Mouse (Mus musculus): ENCODE data around the gene Mrps10. TPM values are rescaled to one million over a fixed set of nuclear protein-coding genes. Genes with fewer than 3 reads are reported as not detected.

Gene Mrps10
- total RNA-seq, 2 experiments from 2014 or later, result 31.5 to 33.2 TPM

DNA sequence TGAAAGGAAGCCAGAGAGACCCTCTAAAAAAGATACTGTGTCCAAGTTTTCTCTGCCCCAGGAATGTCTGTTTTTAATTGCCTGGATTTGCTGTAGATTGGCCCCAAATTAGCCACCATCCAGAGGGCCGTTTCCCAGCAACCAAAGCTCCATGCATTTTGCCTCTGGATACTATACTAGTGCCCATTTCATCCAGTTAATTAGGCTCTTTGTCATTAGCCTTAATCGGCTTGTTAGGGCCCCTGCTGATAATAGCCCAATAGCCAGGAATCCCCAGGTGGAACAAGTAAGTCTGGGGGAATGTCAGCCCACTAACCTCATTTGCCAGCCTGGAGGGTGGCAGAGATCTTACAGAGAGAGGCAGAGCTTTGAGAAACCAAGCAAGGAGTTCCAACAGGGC is 35.3 kb upstream of the Mrps10 start:
- no peak overlapping the region for H3K27ac ChIP-seq
- no peak for TF ChIP-seq CTCF (IDR thresholded peaks at IDR 0.05)
- intact Hi-C loops (cut with DNase I), result loop anchor here (5.0 kb wide), 1 partner anchor 296 kb away; no protein-coding TSS in a partner anchor
- DNase-seq, result no peak
- H3K4me3 ChIP-seq, result no peak overlapping the region

DNA sequence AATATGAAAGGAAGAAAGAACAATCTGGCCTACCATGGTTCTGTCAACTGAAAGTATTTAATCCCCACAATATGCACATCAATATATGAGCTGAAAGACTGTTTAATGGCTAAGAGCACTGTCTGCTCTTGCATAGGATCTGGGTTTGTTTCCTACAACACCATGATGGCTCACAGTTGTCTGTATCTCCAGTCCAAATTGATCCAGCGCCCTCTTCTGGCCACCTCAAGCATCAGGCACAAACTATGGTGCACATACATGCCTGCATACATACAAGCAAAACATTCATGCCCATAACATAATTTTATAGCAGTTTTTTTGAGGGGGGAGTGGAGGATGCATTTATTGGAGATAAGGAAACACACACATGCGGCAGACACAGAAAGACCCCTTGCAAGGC is 25.6 kb upstream of the Mrps10 start:
- TF ChIP-seq CTCF (IDR thresholded peaks at IDR 0.05), result no peak
- DNase-seq, result no peak
- intact Hi-C loops (cut with DNase I), result no loop called here

DNA sequence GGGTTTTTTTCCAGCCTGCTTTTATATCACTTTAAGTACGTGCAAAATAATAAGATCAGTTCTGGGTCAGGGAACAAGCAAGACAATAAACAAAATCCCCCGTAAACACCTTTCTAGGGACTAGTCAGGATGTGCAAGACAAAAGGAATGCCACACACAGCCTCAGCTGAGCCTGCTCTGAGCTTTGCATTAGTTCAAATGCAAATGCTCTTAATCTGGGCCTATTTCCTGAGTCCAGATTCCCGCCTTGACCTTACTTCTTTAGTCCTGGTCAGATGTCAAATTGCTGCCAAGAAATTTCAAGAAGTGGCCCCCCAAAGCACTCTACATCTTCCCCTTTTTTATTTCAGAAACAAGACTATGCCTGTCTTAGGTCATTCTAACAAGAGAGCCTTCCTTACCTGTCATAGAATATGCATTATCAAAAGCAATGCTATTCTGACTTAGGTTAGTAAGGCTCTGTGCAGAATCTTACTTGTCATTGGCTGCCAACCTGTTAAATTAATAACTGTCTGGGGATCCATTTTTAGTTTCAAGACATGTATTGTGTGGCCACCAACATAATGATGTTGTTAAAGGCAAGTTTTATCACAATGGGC is 18.9 kb upstream of the Mrps10 start:
- no peak for DNase-seq
- Histone ChIP-seq H3K4me3 (no peak overlapping the region), H3K27ac (no peak overlapping the region)
- intact Hi-C loops (cut with DNase I), result no loop called here
- TF ChIP-seq CTCF (IDR thresholded peaks at IDR 0.05), result no peak

More for the DNA sequence above, 25.6 kb upstream of the Mrps10 start:
- Histone ChIP-seq H3K4me3 (no peak overlapping the region), H3K27ac (no peak overlapping the region)

DNA sequence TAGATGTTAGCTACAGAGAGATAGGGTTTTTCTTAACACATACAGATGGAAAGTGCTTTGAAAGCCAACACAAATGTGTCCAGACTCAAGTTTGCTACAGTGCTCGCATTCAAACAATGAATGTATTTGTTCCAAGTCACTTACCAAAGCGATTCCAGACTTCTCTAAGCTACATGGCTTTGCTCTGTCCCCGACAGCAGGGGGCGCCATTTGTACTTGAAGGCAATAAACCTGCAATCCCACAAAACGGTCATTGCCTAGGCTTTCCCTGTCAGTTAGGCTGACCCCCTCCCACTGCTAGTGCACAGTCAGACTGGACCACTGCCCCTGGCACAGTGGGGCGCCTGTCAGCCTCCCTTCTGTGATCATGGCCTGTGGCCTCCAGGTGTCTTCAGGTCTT is 8.7 kb upstream of the Mrps10 start:
- DNase-seq, result peak; percentile 62
- Histone ChIP-seq H3K27ac (no peak overlapping the region), H3K4me3 (no peak overlapping the region)
- intact Hi-C loops (cut with DNase I), result loop anchor here (10.0 kb wide), 1 partner anchor 335 kb away; the partner anchor contains the start of genes Gm21981 and Prickle4
- TF ChIP-seq CTCF (IDR thresholded peaks at IDR 0.05), result peak; percentile 62

DNA sequence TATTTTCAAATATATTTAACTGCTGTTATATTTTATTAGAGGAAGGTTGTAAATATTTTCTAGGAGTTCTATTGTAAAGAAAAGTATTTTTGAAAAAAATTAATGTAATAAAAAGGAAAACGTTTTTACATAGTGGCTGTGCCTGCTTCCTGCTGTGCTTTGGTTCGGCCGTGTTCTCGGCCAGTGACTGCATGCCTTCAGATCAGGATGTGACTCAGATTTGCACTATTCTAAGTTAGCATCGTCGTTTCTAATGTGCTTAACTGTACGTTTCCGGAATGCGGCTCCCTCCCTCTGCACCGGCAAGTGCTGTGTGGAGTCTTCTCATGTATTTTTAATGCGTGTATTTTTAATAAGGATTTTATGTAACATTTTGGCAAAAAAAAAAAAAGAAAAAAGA is 7.3 kb upstream of the Mrps10 start:
- intact Hi-C loops (cut with DNase I), result loop anchor here (10.0 kb wide), 1 partner anchor 333 kb away; the partner anchor contains the start of genes Gm21981 and Prickle4
- Histone ChIP-seq H3K27ac (no peak overlapping the region), H3K4me3 (no peak overlapping the region)
- DNase-seq, result no peak
- TF ChIP-seq CTCF (IDR thresholded peaks at IDR 0.05), result no peak

DNA sequence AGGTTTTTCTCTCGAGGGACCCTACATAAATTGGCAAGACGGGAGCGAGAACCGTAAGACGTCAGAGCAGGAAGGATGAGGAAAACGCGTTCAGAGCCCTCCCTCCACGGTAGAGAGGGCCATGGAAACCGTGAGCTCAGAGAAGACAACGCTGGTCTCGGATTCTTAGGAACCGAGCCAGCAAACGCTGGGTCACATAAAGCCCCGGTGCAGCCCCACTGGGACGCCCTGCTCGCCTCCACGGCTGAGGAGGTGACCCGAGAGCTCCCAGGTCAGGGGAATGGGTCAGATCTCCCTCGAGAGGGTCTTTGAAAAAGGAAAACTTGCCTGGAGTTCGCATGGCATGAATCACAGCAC is 378 bp downstream of the Mrps10 start:
- intact Hi-C loops (cut with DNase I), result loop anchor here (10.0 kb wide), 1 partner anchor 326 kb away; the partner anchor contains the start of genes Gm21981 and Prickle4
- peak overlapping the region; percentile 96 for H3K4me3 ChIP-seq
- peak; percentile 37 for DNase-seq
- TF ChIP-seq CTCF (IDR thresholded peaks at IDR 0.05), result no peak
- peak overlapping the region; percentile 85 for H3K27ac ChIP-seq

DNA sequence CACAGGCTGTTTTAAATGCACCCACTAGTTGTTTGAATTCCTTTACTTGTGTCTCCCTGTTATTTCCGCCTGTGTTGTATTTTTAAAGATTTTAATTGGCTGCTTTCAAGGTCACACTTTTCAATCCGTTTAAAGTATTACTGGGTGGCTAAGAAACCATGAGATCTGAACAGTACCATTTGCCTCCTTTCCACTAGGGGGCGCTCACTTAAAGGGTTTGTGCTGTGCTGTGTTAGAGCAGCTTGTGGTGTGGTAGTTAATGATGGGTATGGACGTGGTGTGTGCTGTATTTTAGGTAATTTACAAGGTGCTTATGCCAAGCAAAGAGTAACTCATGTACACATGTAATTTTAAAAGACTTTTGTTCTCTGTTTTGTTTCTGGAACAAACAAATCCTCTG is 2.8 kb downstream of the Mrps10 start:
- DNase-seq, result peak; percentile 54
- no peak overlapping the region for H3K27ac ChIP-seq
- H3K4me3 ChIP-seq, result no peak overlapping the region
- intact Hi-C loops (cut with DNase I), result no loop called here
- TF ChIP-seq CTCF (IDR thresholded peaks at IDR 0.05), result peak; percentile 79

DNA sequence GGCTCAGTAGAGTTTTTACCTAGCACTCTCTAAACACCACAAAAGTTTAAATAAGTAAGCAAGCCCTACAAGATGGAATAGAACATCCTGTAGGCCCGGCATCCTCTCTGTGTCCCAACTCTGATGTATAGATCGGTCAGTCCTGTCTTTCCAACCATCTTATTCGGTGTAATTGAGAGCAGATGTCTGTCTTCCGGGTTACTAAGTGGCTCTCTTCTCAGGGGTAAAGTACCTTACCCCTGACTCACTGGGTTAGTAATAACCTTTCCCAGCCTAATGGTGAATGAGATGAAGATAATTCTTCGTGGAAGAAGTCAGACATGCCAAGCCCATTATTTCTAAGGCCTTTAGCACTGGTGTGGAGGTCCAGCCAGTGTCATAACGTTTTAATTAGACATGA is 5.3 kb downstream of the Mrps10 start:
- Histone ChIP-seq H3K27ac (no peak overlapping the region), H3K4me3 (no peak overlapping the region)
- no peak for DNase-seq
- TF ChIP-seq CTCF (IDR thresholded peaks at IDR 0.05), result no peak
- intact Hi-C loops (cut with DNase I), result no loop called here

DNA sequence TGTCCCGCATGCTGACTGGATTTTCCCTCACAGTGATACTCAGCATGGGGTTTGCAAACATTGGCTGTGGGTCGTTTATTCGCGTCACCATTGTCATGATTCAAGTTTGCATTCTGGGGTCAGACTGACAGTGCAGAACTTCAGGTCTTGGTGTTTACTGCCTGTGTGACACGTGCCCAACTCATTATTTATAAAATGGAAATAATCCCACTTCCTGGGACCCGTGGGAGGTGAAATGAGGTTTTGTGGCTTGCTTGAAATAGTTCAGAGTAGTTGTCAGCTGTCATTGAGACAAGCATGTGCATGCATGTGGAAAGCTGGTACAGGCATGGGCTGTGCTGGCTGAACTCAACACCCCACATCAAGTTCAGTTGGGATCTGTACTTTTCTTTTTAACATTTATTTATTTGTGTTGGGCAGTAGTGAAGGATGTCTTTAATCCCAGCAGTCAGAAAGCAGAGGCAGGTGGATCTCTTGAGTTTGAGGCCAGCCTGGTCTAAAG is 8.1 kb downstream of the Mrps10 start:
- Histone ChIP-seq H3K27ac (no peak overlapping the region), H3K4me3 (no peak overlapping the region)
- no peak for TF ChIP-seq CTCF (IDR thresholded peaks at IDR 0.05)
- intact Hi-C loops (cut with DNase I), result no loop called here
- no peak for DNase-seq

DNA sequence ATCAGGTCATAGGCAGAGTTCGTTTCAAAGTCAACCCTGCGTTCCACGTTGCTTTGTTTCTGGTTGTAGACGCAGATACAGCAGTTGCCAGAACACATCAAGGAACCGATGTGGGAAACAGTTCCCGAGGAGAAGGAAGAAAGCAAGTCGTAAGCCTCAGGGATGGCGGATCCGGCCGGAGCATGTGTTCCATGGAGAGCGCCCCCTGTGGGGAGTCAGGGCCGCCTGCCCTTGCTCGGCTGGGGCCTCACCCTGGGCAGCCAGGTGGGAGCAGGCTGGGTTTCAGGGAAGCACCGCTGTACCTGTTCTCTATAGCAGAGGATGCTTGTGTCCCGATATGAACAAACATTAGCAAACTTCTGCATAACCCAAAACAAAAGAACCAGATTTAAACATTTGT is 9.4 kb downstream of the Mrps10 start:
- Histone ChIP-seq H3K27ac (no peak overlapping the region), H3K4me3 (no peak overlapping the region)
- no peak for TF ChIP-seq CTCF (IDR thresholded peaks at IDR 0.05)
- DNase-seq, result no peak
- intact Hi-C loops (cut with DNase I), result no loop called here

DNA sequence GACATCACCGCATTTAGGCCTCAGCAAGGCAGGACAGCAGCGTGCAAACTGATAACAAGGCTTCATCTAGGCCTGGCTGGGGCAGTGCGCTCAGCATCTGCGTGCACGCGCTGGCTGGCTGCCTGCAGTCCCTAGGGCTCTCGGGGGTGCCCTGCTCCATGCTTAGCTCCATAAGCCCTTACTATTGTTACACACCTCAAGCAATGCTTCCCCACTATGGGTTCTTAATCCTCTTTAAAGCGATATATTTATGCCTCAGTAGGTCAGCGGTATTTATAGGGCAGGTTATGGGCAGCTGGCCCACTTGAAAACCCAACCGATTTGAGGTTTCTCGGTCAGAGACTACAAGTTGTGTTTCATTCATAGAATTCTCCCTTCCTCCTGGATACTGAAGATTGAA is 13.2 kb downstream of the Mrps10 start:
- Histone ChIP-seq H3K4me3 (no peak overlapping the region), H3K27ac (no peak overlapping the region)
- no peak for TF ChIP-seq CTCF (IDR thresholded peaks at IDR 0.05)
- no peak for DNase-seq
- intact Hi-C loops (cut with DNase I), result no loop called here

DNA sequence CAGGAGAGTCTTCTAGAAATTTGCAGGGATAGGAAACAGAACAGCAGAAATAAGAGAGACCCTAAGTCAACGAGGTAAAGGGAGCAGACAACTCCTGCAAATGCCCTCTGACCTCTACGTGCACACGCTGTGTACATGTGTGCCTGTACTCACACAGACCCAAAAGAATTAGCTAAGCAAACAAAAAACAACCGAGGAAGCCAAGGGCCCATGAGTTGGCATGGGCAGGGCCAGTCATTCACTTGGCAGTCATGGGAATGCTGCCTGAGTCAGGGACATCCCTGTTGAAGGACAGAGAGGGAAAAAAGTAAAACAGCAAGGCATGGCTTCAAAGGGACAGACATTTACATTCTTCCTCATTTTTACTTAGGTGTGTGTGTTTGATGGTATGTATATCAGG is 14.6 kb downstream of the Mrps10 start:
- no peak for DNase-seq

DNA sequence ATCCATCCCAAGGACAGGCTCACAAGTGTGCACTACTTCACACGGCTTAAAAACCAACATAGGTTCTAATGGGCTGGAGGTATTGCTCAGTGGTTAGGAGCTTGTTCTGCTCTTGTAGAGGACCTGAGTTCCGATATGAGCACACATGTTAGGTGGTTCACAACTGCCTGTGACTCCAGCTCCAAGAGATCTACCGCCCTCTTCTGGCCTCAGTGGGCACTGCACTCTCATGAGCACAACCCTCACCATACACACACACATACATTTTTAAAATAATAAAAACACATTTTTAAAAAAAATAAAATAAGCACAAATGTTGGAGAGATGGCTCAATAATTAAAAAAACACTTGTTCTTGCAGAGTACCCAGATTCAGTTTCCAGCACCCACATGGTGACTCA is 15.4 kb downstream of the Mrps10 start:
- no peak overlapping the region for H3K4me3 ChIP-seq
- no peak for DNase-seq
- peak; percentile 31 for TF ChIP-seq CTCF (IDR thresholded peaks at IDR 0.05)
- no peak overlapping the region for H3K27ac ChIP-seq
- intact Hi-C loops (cut with DNase I), result no loop called here

More for the DNA sequence above, 14.6 kb downstream of the Mrps10 start:
- intact Hi-C loops (cut with DNase I), result no loop called here
- no peak overlapping the region for H3K4me3 ChIP-seq
- H3K27ac ChIP-seq, result no peak overlapping the region
- TF ChIP-seq CTCF (IDR thresholded peaks at IDR 0.05), result no peak

DNA sequence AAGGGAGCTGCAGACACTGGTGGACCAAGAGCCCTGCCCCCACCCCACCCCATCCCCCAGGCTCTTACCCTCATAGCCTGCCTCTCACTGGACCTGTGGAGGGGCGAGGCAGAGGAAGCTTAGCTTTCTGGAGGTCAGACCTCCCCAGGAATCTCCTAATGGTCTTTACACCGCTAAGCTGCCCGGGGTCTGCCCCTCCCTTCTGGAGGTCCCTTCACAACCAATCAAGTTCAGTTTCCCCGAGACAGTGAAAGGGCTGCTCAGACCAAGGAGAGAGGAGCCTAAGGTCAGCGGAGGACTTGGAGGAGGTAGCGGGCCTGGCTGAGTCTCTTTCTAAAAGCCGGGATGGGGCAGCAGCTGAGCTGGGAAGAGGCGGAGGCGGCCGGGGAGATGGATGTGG is 16.5 kb downstream of the Mrps10 start, which contains the start of gene Guca1b:
Guca1b (plus strand) TSS at position 249 of the 400 bp plus-strand sequence.
- H3K27ac ChIP-seq, result no peak within 1 kb of the TSS
- intact Hi-C loops (cut with DNase I), result loop anchor here (5.0 kb wide), 1 partner anchor 97 kb away; no protein-coding TSS in a partner anchor
- no peak for TF ChIP-seq CTCF (IDR thresholded peaks at IDR 0.05)
- DNase-seq, result no peak
- no peak within 1 kb of the TSS for H3K4me3 ChIP-seq

All from gastrocnemius, adult 2 months (tissue).